Mouse (Mus musculus) megakaryocyte, adult 5-6 weeks (primary cell): ENCODE measurements around the gene Pard6b. TPM values are rescaled to one million over a fixed set of nuclear protein-coding genes. Genes with fewer than 3 reads are reported as not detected.

Source experiments
- ATAC-seq: 2 replicates; pipeline ENCODE4 v1.8.0; 2016; ENCODE audit warnings: mild to moderate bottlenecking, inconsistent platforms; ENCODE audit not compliant: poor library complexity, severe bottlenecking
- total RNA-seq, 2 experiments: library from RNA; stranded (forward) in 1 of 2; stranded (reverse) in 1 of 2; fragments of 153-499, 151-499 nt in 1 of 2; fragments of 221-1000, 200-1000 nt in 1 of 2; gene quantifications; 2 replicates each; pipeline versions ENCODE4 v1.2.3 to v1.2.4; 2015 to 2017

The Pard6b gene
- total RNA-seq, 2 experiments from 2014 or later: 0.26 TPM; not detected in 1

- no peak for ATAC-seq
Measured at GRCm38 (mm10) chr2:168059200-168059790, 21.5 kb upstream of the Pard6b start.

- ATAC-seq: no peak
Measured at GRCm38 (mm10) chr2:168063712-168064111, 17.1 kb upstream of the Pard6b start.

GRCm38 (mm10) chr2:168065511-168065910 is 15.3 kb upstream of the Pard6b start:
- ATAC-seq: peak; percentile 67

- no peak for ATAC-seq
Measured at GRCm38 (mm10) chr2:168066783-168067182, 14.0 kb upstream of the Pard6b start.

GRCm38 (mm10) chr2:168070425-168070824 is 10.4 kb upstream of the Pard6b start:
- ATAC-seq: no peak

GRCm38 (mm10) chr2:168072436-168073131 is 8.2 kb upstream of the Pard6b start:
- ATAC-seq: no peak

- ATAC-seq: no peak
Measured at GRCm38 (mm10) chr2:168073722-168074121, 7.1 kb upstream of the Pard6b start.

- ATAC-seq: no peak
Measured at GRCm38 (mm10) chr2:168074457-168074856, 6.3 kb upstream of the Pard6b start.

- no peak for ATAC-seq
Measured at GRCm38 (mm10) chr2:168076840-168077576, 3.8 kb upstream of the Pard6b start.

GRCm38 (mm10) chr2:168078107-168078830 is 2.5 kb upstream of the Pard6b start:
- ATAC-seq: no peak

GRCm38 (mm10) chr2:168081299-168081932 is 612 bp downstream of the Pard6b start:
- no peak for ATAC-seq

- no peak for ATAC-seq
Measured at GRCm38 (mm10) chr2:168081933-168082306, 1.1 kb downstream of the Pard6b start.

GRCm38 (mm10) chr2:168083593-168083992 is 2.8 kb downstream of the Pard6b start:
- no peak for ATAC-seq

- no peak for ATAC-seq
Measured at GRCm38 (mm10) chr2:168084228-168084627, 3.4 kb downstream of the Pard6b start.

- no peak for ATAC-seq
Measured at GRCm38 (mm10) chr2:168085621-168086265, 4.9 kb downstream of the Pard6b start.

- ATAC-seq: no peak
Measured at GRCm38 (mm10) chr2:168086318-168086717, 5.5 kb downstream of the Pard6b start.

- ATAC-seq: no peak
Measured at GRCm38 (mm10) chr2:168086839-168087238, 6.0 kb downstream of the Pard6b start.

- no peak for ATAC-seq
Measured at GRCm38 (mm10) chr2:168091560-168091959, 10.8 kb downstream of the Pard6b start.

GRCm38 (mm10) chr2:168093077-168093476 is 12.3 kb downstream of the Pard6b start:
- ATAC-seq: no peak

- ATAC-seq: no peak
Measured at GRCm38 (mm10) chr2:168095077-168095476, 14.3 kb downstream of the Pard6b start.
